Mouse (Mus musculus) kidney, adult 2 months (tissue): Measurements from ENCODE around the gene Aagab.

ENCODE experiments used
- CTCF ChIP-seq: fragments of 200-500 bp; conservative IDR thresholded peaks from 2 replicates; pipeline ENCODE4 v1.5.1; 2011; ENCODE audit warnings: low read depth, mild to moderate bottlenecking, control low read depth, low read length, moderate library complexity, mixed read lengths; ENCODE audit not compliant: insufficient read depth, insufficient read length
- POLR2A ChIP-seq: fragments of 200-500 bp; IDR thresholded peaks from one replicate; pipeline ENCODE4 v1.6.1; 2011; ENCODE audit warnings: low read depth, low read length, control low read depth

- TF ChIP-seq POLR2A (no peak), CTCF (no peak)
Measured at GRCm38 (mm10) chr9:63555460-63555990, 46.9 kb upstream of the Aagab start.
